Mouse (Mus musculus): ENCODE measurements at regions not wholly inside any gene's neighbourhood (a gene's known extent, or its start where the extent isn't known, plus 50 kb on each side); places are given as distances from the start of the nearest gene placed in this dataset.

- TF ChIP-seq MAX (IDR thresholded peaks at IDR 0.05; ENCODE audit: low read depth) (no peak), USF1 (IDR thresholded peaks at IDR 0.05; ENCODE audit: low read depth) (no peak), POLR2A (IDR thresholded peaks at IDR 0.05; ENCODE audit: insufficient read length, low read depth) (no peak)
These were observed 90.1 kb upstream of the Tmem150c start for GRCm38 (mm10) chr5:100249757-100250156.

Measured in myocyte (in vitro differentiated cells).